Mouse (Mus musculus) kidney, embryonic 16.5 days (tissue): ENCODE data around the gene Smoc2. TPM values are rescaled to one million over a fixed set of nuclear protein-coding genes. Genes with fewer than 3 reads are reported as not detected.

Experiments used
- ATAC-seq: fragments of 200-750 bp; cut with Nextera tagmentation; 2 replicates; pipeline ENCODE4 v1.8.0; 2017; ENCODE audit warnings: moderate TSS enrichment; ENCODE audit not compliant: low FRiP score, low TSS enrichment
- H3K27ac ChIP-seq: fragments of 300-500 bp; sonication (generic); 2 replicates; pipeline ENCODE4 v1.5.1; 2014; ENCODE audit warnings: low read length
- H3K27me3 ChIP-seq: fragments of 300-500 bp; sonication (generic); 2 replicates; pipeline ENCODE4 v1.6.1; 2014; ENCODE audit warnings: low read length, control low read depth, mixed read lengths; ENCODE audit not compliant: insufficient read depth
- H3K36me3 ChIP-seq: fragments of 300-500 bp; sonication (generic); 2 replicates; pipeline ENCODE4 v1.6.1; 2014; ENCODE audit warnings: low read length, control low read depth, mixed read lengths; ENCODE audit not compliant: insufficient read depth
- H3K4me1 ChIP-seq: fragments of 300-500 bp; sonication (generic); 2 replicates; pipeline ENCODE4 v1.6.1; 2014; ENCODE audit warnings: low read length, control low read depth, mixed read lengths; ENCODE audit not compliant: insufficient read depth
- H3K4me2 ChIP-seq: fragments of 300-500 bp; sonication (generic); replicated peaks from 2 replicates; pipeline ENCODE4 v1.6.1; 2014; ENCODE audit warnings: low read depth, low read length
- H3K4me3 ChIP-seq: fragments of 300-500 bp; sonication (generic); 2 replicates; pipeline ENCODE4 v1.5.1; 2014; ENCODE audit warnings: mild to moderate bottlenecking, low read length
- H3K9ac ChIP-seq: fragments of 300-500 bp; sonication (generic); replicated peaks from 2 replicates; pipeline ENCODE4 v1.6.1; 2014; ENCODE audit warnings: low read length
- H3K9me3 ChIP-seq: fragments of 300-500 bp; sonication (generic); 2 replicates; pipeline ENCODE4 v1.6.1; 2016; ENCODE audit warnings: low read length, control low read depth
- WGBS: fragments of 180-500 bp; shearing (Covaris S2); extraction: QIAGEN DNeasy Blood & Tissue Kit; methylation state at CpG from one replicate; pipeline ENCODE4 v1.1.7; 2014; 5-methylcytosine and 5-hydroxymethylcytosine counted together
- polyA plus RNA-seq: library from polyadenylated mRNA; unstranded; fragments of >200 nt; fragmentation: Nextera tagmentation; extraction: Ambion mirVana; gene quantifications from 2 replicates; pipeline ENCODE4 v1.2.1, GENCODE M21; 2015

The Smoc2 gene
- polyA plus RNA-seq, 1 experiment from 2014 or later, result 97.5 TPM

- H3K27ac ChIP-seq, result no peak overlapping the region
- no peak overlapping the region for H3K4me2 ChIP-seq
- H3K4me3 ChIP-seq, result no peak overlapping the region
- WGBS, result 84% methylated on average over 5 of the region's 5 CpGs
- H3K27me3 ChIP-seq, result no peaks in the 10 kb centered on the region
- H3K4me1 ChIP-seq, result peaks cover 10% of the 10 kb centered on the region; the same call in 1 of the 2 replicates
- H3K9ac ChIP-seq, result no peak overlapping the region
- H3K36me3 ChIP-seq, result no peaks in the 10 kb centered on the region
- no peak for ATAC-seq
- no peaks in the 10 kb centered on the region for H3K9me3 ChIP-seq
These were observed 91.2 kb downstream of the Smoc2 start for GRCm38 (mm10) chr17:14370476-14370875.

DNA sequence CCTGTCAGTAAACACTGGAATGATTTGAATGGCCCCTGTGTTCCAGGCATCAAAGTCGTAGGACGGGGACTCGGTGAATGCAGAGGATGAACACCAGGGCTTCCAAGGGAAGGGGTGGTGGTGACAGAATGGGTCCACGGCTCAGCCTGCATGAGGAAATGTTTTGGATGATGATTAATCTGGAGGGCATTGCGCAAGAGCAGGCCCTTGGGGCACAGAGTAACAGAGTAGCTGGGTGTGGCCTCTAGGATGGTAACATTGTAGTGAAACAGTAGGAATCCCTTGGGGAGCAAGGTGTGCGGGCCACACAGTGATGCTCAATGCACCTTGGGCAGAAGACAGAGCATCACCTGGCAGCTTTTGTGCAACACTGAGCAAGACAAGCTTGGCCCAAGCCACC is 92.3 kb downstream of the Smoc2 start:
- Histone ChIP-seq H3K9ac (no peak overlapping the region), H3K27ac (no peak overlapping the region), H3K4me3 (no peak overlapping the region), H3K27me3 (no peaks in the 10 kb centered on the region), H3K4me1 (peaks cover 10% of the 10 kb centered on the region; the same call in 1 of the 2 replicates), H3K36me3 (no peaks in the 10 kb centered on the region), H3K4me2 (no peak overlapping the region), H3K9me3 (no peaks in the 10 kb centered on the region)
- ATAC-seq, result peak; percentile 26; the same call in 1 of the 2 replicates
- 53% methylated on average over 6 of the region's 6 CpGs for WGBS

DNA sequence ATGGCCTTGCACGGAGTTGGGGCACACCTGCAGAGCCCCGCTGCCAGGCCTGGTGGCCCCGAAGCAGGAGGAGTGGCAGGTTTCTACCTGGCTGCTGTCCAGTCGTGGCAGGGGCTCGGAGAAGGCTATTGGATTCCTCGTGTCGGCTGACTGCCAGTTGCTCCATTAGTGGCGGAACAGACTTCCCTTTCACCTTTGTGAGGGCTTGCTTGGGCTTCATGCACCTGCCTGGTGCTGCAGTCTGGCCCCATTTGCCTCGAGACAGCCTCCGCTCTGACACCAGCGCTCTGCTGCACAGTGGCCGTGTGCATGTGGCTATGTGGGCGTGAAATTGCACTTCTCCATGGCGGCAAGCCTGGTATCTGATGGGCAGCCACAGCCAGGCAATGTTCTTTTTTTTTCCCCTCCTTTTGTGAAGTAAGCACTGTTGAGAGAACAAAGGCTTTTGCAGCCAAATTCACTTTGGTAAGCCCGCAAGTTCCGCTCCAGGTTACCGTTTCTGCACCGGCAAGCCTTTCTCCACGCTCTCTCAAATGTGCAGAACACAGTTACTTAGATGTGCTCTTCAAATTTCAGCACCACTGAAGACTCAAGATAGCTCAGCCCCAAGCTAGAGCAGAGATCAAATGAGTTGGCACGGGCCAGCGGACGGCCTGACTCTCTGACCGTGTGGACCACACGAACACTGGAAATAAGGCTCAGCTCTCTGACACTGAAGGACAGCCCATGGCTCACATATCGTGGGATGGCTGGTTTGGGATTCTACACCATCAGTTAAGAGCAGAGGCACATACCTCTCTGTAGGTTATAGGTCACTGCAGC is 93.2 kb downstream of the Smoc2 start:
- Histone ChIP-seq H3K27me3 (no peaks in the 10 kb centered on the region), H3K9ac (no peak overlapping the region), H3K27ac (no peak overlapping the region; the same call in 1 of the 2 replicates), H3K4me3 (no peak overlapping the region), H3K9me3 (no peaks in the 10 kb centered on the region), H3K4me2 (0 out of 2 replicates have a peak overlapping the region, but pooled peaks have one; percentile 10), H3K36me3 (no peaks in the 10 kb centered on the region), H3K4me1 (peaks cover 10% of the 10 kb centered on the region; the same call in 1 of the 2 replicates)
- WGBS, result 47% methylated on average over 25 of the region's 25 CpGs
- ATAC-seq, result peak; percentile 82

DNA sequence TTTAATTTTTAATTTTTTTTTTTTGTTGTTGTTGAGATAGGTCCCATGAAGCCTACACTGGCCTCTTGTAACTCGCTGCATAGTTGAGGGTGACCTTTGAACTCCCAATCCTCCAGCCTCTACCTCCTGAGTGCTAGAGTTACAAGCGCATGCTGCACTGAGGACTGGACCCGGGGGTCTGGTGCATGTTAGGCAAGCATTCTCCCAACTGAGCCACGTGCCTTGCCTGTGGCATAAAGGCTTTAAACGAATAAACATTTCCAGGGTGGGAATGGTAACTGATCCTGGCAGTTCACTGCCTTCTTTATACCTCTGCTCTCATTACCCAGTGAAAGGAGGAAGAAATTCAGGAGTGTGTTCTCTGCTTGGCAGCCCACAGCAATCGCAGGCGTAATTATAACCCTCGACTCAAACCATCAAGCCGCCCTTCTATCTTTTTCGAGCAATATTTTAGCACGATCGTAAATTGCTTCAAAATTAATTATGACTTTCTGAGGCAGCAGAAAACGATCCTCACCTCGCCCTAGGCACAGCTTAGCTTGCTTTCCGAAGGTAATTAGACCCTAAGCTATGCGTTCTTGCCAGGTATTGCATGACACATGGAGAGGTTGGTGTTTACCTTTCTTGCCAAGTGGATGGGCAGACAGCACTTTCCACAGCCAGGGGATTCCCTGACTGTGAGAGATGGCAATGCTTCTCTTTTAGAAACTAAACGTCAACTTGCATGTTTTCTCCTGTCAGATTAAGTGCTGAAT is 99.6 kb downstream of the Smoc2 start:
- peak; percentile 62 for ATAC-seq
- Histone ChIP-seq H3K4me3 (no peak overlapping the region), H3K9ac (no peak overlapping the region), H3K27me3 (no peaks in the 10 kb centered on the region), H3K4me1 (peaks cover 17% of the 10 kb centered on the region), H3K4me2 (no peak overlapping the region), H3K9me3 (no peaks in the 10 kb centered on the region), H3K27ac (no peak overlapping the region), H3K36me3 (no peaks in the 10 kb centered on the region)
- 36% methylated on average over 17 of the region's 17 CpGs for WGBS

DNA sequence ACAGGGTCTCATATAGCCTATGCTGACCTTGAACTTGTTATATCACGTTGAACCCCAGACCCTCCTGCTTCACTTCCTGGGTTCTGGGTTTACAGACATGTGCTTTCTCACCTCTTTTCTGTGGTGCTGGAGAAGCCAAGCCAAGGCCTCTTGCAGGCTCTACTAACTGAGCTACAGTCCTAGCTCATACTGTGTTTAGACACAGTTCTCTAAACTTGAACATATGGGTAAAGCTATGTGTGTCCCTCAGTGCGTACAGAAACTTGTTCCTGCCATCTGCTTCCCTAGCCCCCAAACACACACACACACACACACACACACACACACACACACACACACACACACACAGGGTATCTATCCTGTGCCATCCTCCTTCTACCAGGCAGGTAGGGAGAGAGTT is 100.2 kb downstream of the Smoc2 start:
- no peaks in the 10 kb centered on the region for H3K27me3 ChIP-seq
- no peaks in the 10 kb centered on the region for H3K36me3 ChIP-seq
- no peak overlapping the region for H3K27ac ChIP-seq
- H3K4me1 ChIP-seq, result peaks cover 17% of the 10 kb centered on the region
- no peak overlapping the region for H3K4me2 ChIP-seq
- WGBS, result 76% methylated on average over 2 of the region's 2 CpGs
- no peak overlapping the region for H3K9ac ChIP-seq
- H3K4me3 ChIP-seq, result no peak overlapping the region
- 0 out of 2 replicates have a peak, but pooled peaks cover 2% of the 10 kb centered on the region for H3K9me3 ChIP-seq
- ATAC-seq, result no peak

DNA sequence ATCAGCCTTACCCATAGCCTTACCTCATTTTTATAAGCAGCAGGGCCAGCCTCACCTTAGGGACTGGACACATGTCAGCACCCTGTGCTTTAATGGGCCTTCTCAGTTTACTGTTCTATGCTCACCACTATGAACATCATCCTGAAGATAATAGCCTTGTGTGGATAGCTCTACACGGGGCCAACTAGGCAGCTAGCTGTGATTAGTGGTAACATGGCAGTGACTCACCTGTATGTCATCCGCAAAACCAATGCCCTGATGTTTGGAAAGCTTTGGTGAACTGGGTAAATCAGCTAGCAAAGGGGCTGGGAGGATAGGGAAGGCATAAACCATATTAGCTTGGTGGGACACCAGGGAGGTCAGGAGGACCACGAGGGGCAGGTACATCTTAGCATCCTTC is 100.7 kb downstream of the Smoc2 start:
- WGBS, result 91% methylated on average over 3 of the region's 3 CpGs
- Histone ChIP-seq H3K4me3 (no peak overlapping the region), H3K9ac (no peak overlapping the region), H3K4me2 (no peak overlapping the region), H3K9me3 (0 out of 2 replicates have a peak, but pooled peaks cover 3% of the 10 kb centered on the region), H3K4me1 (peaks cover 17% of the 10 kb centered on the region), H3K36me3 (no peaks in the 10 kb centered on the region), H3K27ac (no peak overlapping the region), H3K27me3 (no peaks in the 10 kb centered on the region)
- ATAC-seq, result no peak

DNA sequence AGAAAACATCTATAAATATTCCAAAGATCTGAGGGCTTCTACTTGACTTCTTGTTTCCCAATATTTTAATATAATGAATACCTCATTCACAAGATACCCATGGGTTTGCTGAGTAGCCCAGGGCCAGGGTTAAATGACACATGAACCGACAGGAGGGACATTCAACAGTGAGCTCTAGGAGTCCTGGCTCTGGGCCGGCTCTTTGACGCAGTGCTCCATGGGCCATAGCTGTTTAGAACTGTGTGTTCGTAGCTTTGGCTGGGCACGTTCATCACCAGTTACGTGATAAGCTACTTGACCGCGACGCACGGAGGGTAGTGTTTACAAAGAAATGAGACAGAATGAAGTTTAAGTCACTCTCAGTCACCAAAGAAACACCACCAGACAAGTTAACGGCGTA is 101.2 kb downstream of the Smoc2 start:
- Histone ChIP-seq H3K9me3 (0 out of 2 replicates have a peak, but pooled peaks cover 3% of the 10 kb centered on the region), H3K9ac (no peak overlapping the region), H3K27ac (no peak overlapping the region), H3K4me2 (no peak overlapping the region), H3K4me1 (peaks cover 17% of the 10 kb centered on the region), H3K4me3 (no peak overlapping the region), H3K27me3 (no peaks in the 10 kb centered on the region), H3K36me3 (no peaks in the 10 kb centered on the region)
- no peak for ATAC-seq
- 30% methylated on average over 12 of the region's 12 CpGs for WGBS

GRCm38 (mm10) chr17:14381482-14381881 is 102.2 kb downstream of the Smoc2 start:
- Histone ChIP-seq H3K36me3 (no peaks in the 10 kb centered on the region), H3K27ac (no peak overlapping the region), H3K4me2 (no peak overlapping the region), H3K9ac (no peak overlapping the region), H3K4me1 (peaks cover 17% of the 10 kb centered on the region), H3K9me3 (0 out of 2 replicates have a peak, but pooled peaks cover 3% of the 10 kb centered on the region), H3K27me3 (no peaks in the 10 kb centered on the region), H3K4me3 (no peak overlapping the region)
- no peak for ATAC-seq
- WGBS, result 13% methylated on average over 7 of the region's 7 CpGs

- H3K4me3 ChIP-seq, result no peak overlapping the region
- H3K9ac ChIP-seq, result no peak overlapping the region
- 79% methylated on average over 4 of the region's 4 CpGs for WGBS
- H3K27me3 ChIP-seq, result no peaks in the 10 kb centered on the region
- no peak overlapping the region for H3K27ac ChIP-seq
- peaks cover 16% of the 10 kb centered on the region for H3K4me1 ChIP-seq
- no peaks in the 10 kb centered on the region for H3K36me3 ChIP-seq
- ATAC-seq, result no peak
- H3K4me2 ChIP-seq, result no peak overlapping the region
- 0 out of 2 replicates have a peak, but pooled peaks cover 3% of the 10 kb centered on the region for H3K9me3 ChIP-seq
These were observed 104.7 kb downstream of the Smoc2 start for GRCm38 (mm10) chr17:14383981-14384380.
